Mouse (Mus musculus): Measurements from ENCODE around the gene Gm28308.

DNA sequence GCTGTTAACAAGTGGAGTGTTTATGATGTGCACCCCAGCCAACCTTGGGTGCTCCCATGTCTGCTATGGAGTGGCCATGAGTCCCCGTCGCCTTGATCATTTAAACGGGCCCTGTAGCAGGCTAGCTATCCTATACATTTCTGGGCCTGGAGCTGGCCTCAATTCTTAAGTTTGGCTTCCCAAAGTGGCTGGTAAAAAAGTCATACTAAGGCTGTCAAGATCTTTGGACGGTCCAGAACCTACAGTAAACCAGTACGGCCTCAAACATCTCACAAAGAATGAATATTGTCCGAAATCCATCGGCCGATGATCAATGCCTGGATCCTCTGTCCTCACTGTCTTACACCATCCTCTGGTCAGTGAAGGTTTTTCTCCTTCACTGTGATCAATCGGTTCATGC, 22.1 kb upstream of the Gm28308 start:
- no peak for TF ChIP-seq TAL1 (IDR thresholded peaks at IDR 0.05; ENCODE audit: low read length)
- TF ChIP-seq ZC3H11A (IDR thresholded peaks at IDR 0.05; ENCODE audit: low read depth, low read length) = no peak
- no peak for TF ChIP-seq UBTF (IDR thresholded peaks at IDR 0.05; ENCODE audit: borderline replicate concordance, insufficient read depth, low read depth, low read length)
- TF ChIP-seq NELFE (IDR thresholded peaks at IDR 0.05; ENCODE audit: low read depth, low read length) = no peak
- no peak for TF ChIP-seq CTCF (IDR thresholded peaks at IDR 0.05 in 2 of 3, conservative IDR thresholded peaks at IDR 0.05 in 1 of 3; ENCODE audit: control insufficient read depth in 1 of 3, insufficient read depth in 1 of 3, low read depth in 2 of 3, low read length in 3 of 3, poor library complexity in 1 of 3, severe bottlenecking in 1 of 3)
- no peak for TF ChIP-seq POLR2A (IDR thresholded peaks at IDR 0.05; ENCODE audit: control insufficient read depth in 1 of 2, insufficient read depth in 1 of 2, low read depth in 1 of 2, low read length in 2 of 2, poor library complexity in 1 of 2)
- no peak for TF ChIP-seq MAFK (IDR thresholded peaks at IDR 0.05; ENCODE audit: borderline replicate concordance, low read depth, low read length)
- no peak for TF ChIP-seq MYC (IDR thresholded peaks at IDR 0.05; ENCODE audit: low read depth, low read length)
